Mouse (Mus musculus) hindbrain, embryonic 16.5 days (tissue): ENCODE results near the gene Irf1. TPM values are rescaled to one million over a fixed set of nuclear protein-coding genes. Genes with fewer than 3 reads are reported as not detected.

Experiments
- ATAC-seq: fragments of 200-750 bp; cut with Nextera tagmentation; 2 replicates; pipeline ENCODE4 v1.8.0; 2017; ENCODE audit warnings: moderate TSS enrichment, moderate library complexity
- H3K27ac ChIP-seq: fragments of 300-500 bp; sonication (generic); 2 replicates; pipeline ENCODE4 v1.5.1; 2014; ENCODE audit warnings: low read depth, mild to moderate bottlenecking, control low read depth, low read length, moderate library complexity
- H3K27me3 ChIP-seq: fragments of 300-500 bp; sonication (generic); replicated peaks from 2 replicates; pipeline ENCODE4 v1.6.1; 2014; ENCODE audit warnings: low read length; ENCODE audit not compliant: control insufficient read depth, insufficient read depth
- H3K36me3 ChIP-seq: fragments of 300-500 bp; sonication (generic); 2 replicates; pipeline ENCODE4 v1.6.1; 2014; ENCODE audit warnings: mild to moderate bottlenecking, low read length, moderate library complexity, mixed read lengths; ENCODE audit not compliant: control insufficient read depth, insufficient read depth
- H3K4me1 ChIP-seq: fragments of 300-500 bp; sonication (generic); 2 replicates; pipeline ENCODE4 v1.6.1; 2014; ENCODE audit warnings: low read depth, low read length; ENCODE audit not compliant: control insufficient read depth, insufficient read depth
- H3K4me2 ChIP-seq: fragments of 300-500 bp; sonication (generic); 2 replicates; pipeline ENCODE4 v1.6.1; 2014; ENCODE audit warnings: mild to moderate bottlenecking, low read length, control low read depth, moderate library complexity
- H3K4me3 ChIP-seq: fragments of 300-500 bp; sonication (generic); 2 replicates; pipeline ENCODE4 v1.5.1; 2014; ENCODE audit warnings: mild to moderate bottlenecking, low read length, control low read depth, moderate library complexity
- H3K9ac ChIP-seq: fragments of 300-500 bp; sonication (generic); 2 replicates; pipeline ENCODE4 v1.6.1; 2014; ENCODE audit warnings: low read depth, mild to moderate bottlenecking, control low read depth, low read length, moderate library complexity
- H3K9me3 ChIP-seq: fragments of 300-500 bp; sonication (generic); 2 replicates; pipeline ENCODE4 v1.6.1; 2014; ENCODE audit warnings: mild to moderate bottlenecking, low read length, moderate library complexity; ENCODE audit not compliant: control insufficient read depth
- WGBS: fragments of 180-500 bp; shearing (Covaris S2); extraction: QIAGEN DNeasy Blood & Tissue Kit; methylation state at CpG from one replicate; pipeline ENCODE4 v1.1.7; 2014; 5-methylcytosine and 5-hydroxymethylcytosine counted together
- polyA plus RNA-seq: library from polyadenylated mRNA; unstranded; fragments of >200 nt; fragmentation: Nextera tagmentation; extraction: Ambion mirVana; gene quantifications from 2 replicates; pipeline ENCODE4 v1.2.1, GENCODE M21; 2015

The Irf1 gene
- polyA plus RNA-seq, 1 experiment from 2014 or later = 3.9 TPM

DNA sequence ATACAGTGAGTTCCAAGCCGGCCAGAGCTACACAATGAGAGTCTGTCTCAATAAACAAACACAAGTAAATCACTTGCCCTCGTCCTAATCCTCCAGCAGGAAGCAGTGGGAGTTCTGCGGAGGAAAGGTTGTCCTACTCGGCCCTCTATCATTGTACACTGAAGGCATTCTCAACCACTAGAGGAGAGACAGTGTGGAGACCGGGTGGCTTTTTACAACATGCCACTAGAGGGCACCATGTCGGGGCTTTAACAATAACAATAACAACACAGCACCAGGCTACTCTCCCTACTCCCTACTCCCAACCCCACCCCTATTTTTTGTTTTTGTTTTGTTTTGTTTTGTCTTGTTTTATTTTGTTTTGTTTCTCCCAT is 32.3 kb upstream of the Irf1 start:
- Histone ChIP-seq H3K4me3 (no peak overlapping the region), H3K9ac (no peak overlapping the region), H3K4me2 (no peak overlapping the region), H3K27ac (no peak overlapping the region), H3K9me3 (no peaks in the 10 kb centered on the region), H3K27me3 (no peaks in the 10 kb centered on the region), H3K36me3 (no peaks in the 10 kb centered on the region), H3K4me1 (no peaks in the 10 kb centered on the region)
- 47% methylated on average over 6 of the region's 6 CpGs for WGBS
- 0 out of 2 replicates have a peak, but pooled peaks have one; percentile 17 for ATAC-seq

DNA sequence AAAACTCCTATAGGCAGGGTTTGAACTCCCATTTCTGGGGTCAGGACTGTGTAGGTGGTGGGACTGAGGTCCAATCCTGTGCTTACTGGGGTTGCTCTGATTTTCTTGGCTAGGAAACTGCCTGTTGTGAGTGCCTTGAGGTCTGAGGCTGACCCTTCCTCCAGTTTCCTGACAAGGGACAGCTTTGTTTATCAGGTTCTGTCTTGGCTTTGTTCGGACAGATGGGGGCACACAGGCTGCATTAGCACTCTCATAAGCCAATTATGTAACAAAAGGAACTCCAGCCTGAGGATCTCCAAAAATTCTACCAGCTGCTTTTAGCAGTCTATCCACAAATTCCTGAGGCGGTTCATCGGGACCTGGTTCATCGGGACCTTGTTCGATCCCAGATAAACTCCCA is 27.5 kb upstream of the Irf1 start:
- Histone ChIP-seq H3K9me3 (no peaks in the 10 kb centered on the region), H3K36me3 (no peaks in the 10 kb centered on the region), H3K4me3 (no peak overlapping the region), H3K27ac (no peak overlapping the region), H3K27me3 (no peaks in the 10 kb centered on the region), H3K9ac (no peak overlapping the region), H3K4me1 (no peaks in the 10 kb centered on the region), H3K4me2 (no peak overlapping the region)
- WGBS = 38% methylated on average over 5 of the region's 5 CpGs
- no peak for ATAC-seq

DNA sequence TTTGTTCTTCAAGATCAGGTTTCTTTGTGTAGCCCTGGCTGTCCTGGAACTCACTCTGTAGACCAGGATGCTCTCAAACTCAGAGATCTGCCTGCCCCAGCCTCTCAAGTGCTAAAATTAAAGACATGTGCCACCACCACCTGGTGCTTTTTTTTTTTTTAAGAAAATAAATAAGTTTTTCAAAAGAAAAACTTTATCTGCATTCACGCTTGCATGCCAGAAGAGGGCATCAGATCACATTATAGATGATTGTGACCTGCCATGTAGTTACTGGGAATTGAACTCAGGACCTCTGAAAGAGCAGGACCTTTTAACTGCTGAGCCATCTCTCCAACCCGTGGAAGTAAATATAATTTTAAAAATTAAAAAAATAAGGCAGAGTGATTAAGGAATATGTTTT is 24.6 kb upstream of the Irf1 start:
- ATAC-seq = no peak
- H3K27me3 ChIP-seq = no peaks in the 10 kb centered on the region

DNA sequence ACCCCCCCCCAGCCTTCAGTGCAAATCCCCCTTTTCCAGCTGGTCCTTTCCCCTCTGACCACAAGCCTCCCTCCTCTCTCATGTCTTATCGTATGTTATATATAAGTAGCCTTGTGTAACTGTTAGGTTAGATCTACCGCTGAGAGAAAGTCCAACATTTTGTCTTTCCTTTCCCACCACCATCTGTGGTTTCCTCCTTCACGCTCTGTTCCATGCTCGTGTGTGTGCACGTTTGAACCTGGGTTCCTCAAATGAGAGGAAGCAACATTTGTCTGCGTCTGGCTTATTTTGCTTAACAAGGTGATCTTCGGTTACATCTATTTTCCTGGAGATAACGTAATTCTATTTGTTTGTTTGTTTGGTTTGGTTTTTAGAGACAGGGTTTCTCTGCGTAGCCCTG is 21.8 kb upstream of the Irf1 start:
- Histone ChIP-seq H3K9me3 (no peaks in the 10 kb centered on the region), H3K4me1 (no peaks in the 10 kb centered on the region), H3K9ac (no peak overlapping the region), H3K27me3 (no peaks in the 10 kb centered on the region), H3K4me3 (no peak overlapping the region), H3K36me3 (no peaks in the 10 kb centered on the region), H3K27ac (no peak overlapping the region), H3K4me2 (no peak overlapping the region)
- ATAC-seq = no peak
- WGBS = 94% methylated on average over 9 of the region's 9 CpGs

More for the DNA sequence above, 24.6 kb upstream of the Irf1 start:
- no peak overlapping the region for H3K4me2 ChIP-seq
- no peak overlapping the region for H3K27ac ChIP-seq
- no peak overlapping the region for H3K9ac ChIP-seq
- 94% methylated on average over 2 of the region's 2 CpGs for WGBS
- H3K36me3 ChIP-seq = no peaks in the 10 kb centered on the region
- H3K4me1 ChIP-seq = no peaks in the 10 kb centered on the region
- no peaks in the 10 kb centered on the region for H3K9me3 ChIP-seq
- H3K4me3 ChIP-seq = no peak overlapping the region

DNA sequence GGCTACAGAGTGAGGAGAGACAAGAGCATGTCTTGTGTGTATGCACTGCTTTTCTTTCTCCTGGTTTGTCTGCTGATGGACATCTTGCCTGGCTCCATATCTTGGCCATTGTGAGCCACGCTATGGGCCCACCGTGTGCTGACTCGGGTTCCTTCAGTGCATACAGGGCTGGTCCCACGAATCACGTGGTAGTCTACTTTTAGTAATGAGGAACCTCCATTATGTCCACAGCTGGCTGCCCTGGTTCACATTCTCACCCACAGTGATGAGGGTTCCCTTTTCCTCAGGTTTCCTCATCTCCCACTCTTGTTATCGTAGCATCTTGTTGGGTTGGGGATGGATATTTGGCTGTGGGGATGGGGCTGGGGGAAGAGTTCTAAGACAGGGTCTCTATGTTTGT is 21.2 kb upstream of the Irf1 start:
- Histone ChIP-seq H3K4me2 (no peak overlapping the region), H3K4me3 (no peak overlapping the region), H3K27ac (no peak overlapping the region), H3K9me3 (no peaks in the 10 kb centered on the region), H3K9ac (no peak overlapping the region), H3K27me3 (no peaks in the 10 kb centered on the region), H3K36me3 (no peaks in the 10 kb centered on the region), H3K4me1 (no peaks in the 10 kb centered on the region)
- ATAC-seq = no peak
- 92% methylated on average over 6 of the region's 6 CpGs for WGBS

DNA sequence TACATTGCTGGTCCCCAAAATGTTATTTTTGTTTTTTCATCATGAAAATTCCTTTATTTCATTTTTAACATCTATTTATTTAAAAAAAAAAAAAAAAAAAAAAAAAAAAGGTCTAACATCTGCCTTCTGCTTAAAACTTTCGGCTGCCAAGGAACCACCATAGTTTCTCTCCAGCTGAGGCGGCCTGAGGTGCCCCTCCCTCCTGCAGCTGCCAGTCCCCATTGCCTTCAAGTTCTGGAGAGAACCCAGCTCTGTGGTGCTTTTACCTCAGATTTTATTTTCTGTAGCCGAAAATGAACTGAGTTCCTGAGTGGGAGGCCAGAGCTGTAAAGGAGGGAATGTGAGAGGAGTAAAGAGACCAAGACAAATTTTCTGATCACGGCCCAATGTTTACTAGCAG is 20.5 kb upstream of the Irf1 start:
- Histone ChIP-seq H3K4me3 (no peak overlapping the region), H3K9ac (no peak overlapping the region), H3K27ac (no peak overlapping the region), H3K4me2 (no peak overlapping the region), H3K9me3 (no peaks in the 10 kb centered on the region), H3K36me3 (no peaks in the 10 kb centered on the region), H3K27me3 (no peaks in the 10 kb centered on the region), H3K4me1 (no peaks in the 10 kb centered on the region)
- 78% methylated on average over 4 of the region's 4 CpGs for WGBS
- ATAC-seq = no peak

DNA sequence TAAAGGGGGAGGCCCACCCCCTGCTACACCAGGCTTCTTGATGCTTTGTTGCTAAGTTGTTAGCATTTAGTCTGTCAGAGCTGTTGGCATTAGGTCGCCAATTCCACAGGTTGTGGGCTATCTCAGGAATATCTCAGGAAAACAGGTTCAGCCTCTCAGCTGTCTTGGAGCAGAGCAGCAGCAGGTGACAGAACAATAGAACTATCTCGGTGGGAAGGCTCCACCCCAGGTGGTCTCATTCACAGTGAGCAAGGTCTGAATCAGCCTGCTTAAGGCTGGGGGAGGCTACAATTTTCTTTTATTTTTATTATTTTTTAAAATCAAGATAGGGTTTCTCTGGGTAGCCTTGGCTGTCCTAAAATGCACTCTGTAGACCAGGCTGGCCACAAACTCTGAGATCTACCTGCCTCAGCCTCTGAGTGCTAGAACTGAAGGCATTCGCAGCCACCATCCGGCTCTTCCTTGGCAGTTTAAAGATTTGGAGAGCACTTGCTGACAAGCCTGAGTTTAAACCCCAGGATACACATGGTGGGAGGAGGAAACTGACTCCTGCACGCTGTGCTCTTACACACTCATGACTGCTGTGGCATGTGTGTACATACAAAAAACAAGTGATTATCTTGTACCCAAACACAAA is 20.0 kb upstream of the Irf1 start:
- no peaks in the 10 kb centered on the region for H3K36me3 ChIP-seq
- no peaks in the 10 kb centered on the region for H3K9me3 ChIP-seq
- H3K4me1 ChIP-seq = no peaks in the 10 kb centered on the region
- ATAC-seq = no peak
- WGBS = 46% methylated on average over 5 of the region's 5 CpGs
- no peak overlapping the region for H3K4me2 ChIP-seq
- H3K27me3 ChIP-seq = no peaks in the 10 kb centered on the region
- no peak overlapping the region for H3K4me3 ChIP-seq
- no peak overlapping the region for H3K27ac ChIP-seq
- no peak overlapping the region for H3K9ac ChIP-seq

DNA sequence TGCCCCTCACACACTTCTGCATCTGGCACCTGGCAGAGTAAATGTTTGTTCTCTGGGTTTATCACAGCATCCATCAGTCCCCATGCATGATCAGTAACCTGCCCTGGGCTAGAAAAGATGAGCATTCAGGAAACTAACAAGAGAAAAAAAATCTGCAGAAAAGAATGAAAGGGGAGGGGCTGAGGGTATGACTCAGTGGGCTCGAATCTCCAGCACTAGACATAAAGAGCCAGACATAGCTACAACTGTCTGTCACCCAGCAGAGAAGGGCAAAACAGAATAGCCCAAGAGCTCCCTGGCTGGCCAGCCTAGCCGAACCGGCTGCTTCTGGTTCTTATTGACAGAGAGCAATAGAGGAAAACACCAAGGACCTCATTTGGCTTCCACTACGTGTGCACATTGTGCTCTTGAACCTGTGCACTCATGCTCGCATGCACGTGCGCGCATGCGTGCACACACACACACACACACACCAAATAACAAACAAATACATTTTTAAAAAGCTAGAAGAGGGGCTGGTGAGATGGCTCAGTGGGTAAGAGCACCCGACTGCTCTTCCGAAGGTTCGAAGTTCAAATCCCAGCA is 14.7 kb upstream of the Irf1 start:
- H3K4me1 ChIP-seq = peaks cover 3% of the 10 kb centered on the region; the same call in 1 of the 2 replicates
- no peak overlapping the region for H3K27ac ChIP-seq
- no peak overlapping the region for H3K4me2 ChIP-seq
- H3K36me3 ChIP-seq = no peaks in the 10 kb centered on the region
- no peak for ATAC-seq
- no peaks in the 10 kb centered on the region for H3K27me3 ChIP-seq
- WGBS = 81% methylated on average over 12 of the region's 12 CpGs
- no peak overlapping the region for H3K9ac ChIP-seq
- H3K9me3 ChIP-seq = no peaks in the 10 kb centered on the region
- H3K4me3 ChIP-seq = no peak overlapping the region

DNA sequence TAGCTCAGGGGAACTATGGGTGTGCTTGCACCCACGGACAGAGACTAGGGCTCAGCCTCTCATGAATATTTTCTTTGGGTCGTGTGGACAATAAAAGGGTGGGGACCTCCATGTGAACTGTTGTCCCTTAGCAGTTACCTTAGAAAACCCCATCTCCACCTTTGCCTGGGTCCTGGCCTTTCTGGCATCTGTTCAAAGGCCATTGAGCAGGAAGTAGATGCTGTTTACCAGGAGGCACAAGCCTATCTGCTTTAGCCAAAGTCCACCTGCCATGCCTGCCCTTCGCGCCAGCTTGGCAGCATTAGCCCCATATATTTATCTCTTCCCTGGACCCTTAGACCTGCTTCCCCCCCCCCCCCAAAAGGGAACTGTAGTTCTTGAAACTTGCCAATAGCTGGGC is 12.2 kb upstream of the Irf1 start:
- Histone ChIP-seq H3K27ac (no peak overlapping the region), H3K4me3 (no peak overlapping the region), H3K9me3 (no peaks in the 10 kb centered on the region), H3K4me1 (peaks cover 14% of the 10 kb centered on the region), H3K9ac (no peak overlapping the region), H3K27me3 (peaks cover 8% of the 10 kb centered on the region), H3K4me2 (no peak overlapping the region), H3K36me3 (no peaks in the 10 kb centered on the region)
- no peak for ATAC-seq
- 96% methylated on average over 4 of the region's 4 CpGs for WGBS
